ENCODE assay signal across 11 mouse cellular contexts in genomic region chr2:6869956-6870710, GRCm38 (mm10).
DNase-seq lines count a peak whose midpoint lies in the region; ATAC-seq and TF ChIP-seq lines count a peak whose summit lies in the region.
"Had no signal": no experiment of that assay in that cellular context is flagged by ENCODE, and none has a peak within 500 bp of the region (broad histone marks: within the 10 kb centered on the region; RNA-seq: fewer than 3 reads in every experiment).

No protein-coding gene starts in this region.

- H3K4me2 ChIP-seq in lung, postnatal 0 days (replicated peaks; ENCODE audit: low read depth, low read length): peak overlapping the region; percentile 12; the same call in 1 of the 2 replicates
- peak overlapping the region; percentile 85 for H3K4me2 ChIP-seq in hindbrain, embryonic 16.5 days (ENCODE audit: low read length)
- H3K4me2 ChIP-seq: liver, embryonic 11.5 days had no signal

- TF ChIP-seq CTCF in lung, postnatal 0 days (IDR thresholded peaks at IDR 0.05): no peak

- no peak overlapping the region for H3K4me3 ChIP-seq in lung, postnatal 0 days (ENCODE audit: low read depth, low read length)
- peak overlapping the region; percentile 94 for H3K4me3 ChIP-seq in hindbrain, embryonic 16.5 days (ENCODE audit: low read length)

- WGBS in lung, postnatal 0 days: 65% methylated on average over 9 of the region's 9 CpGs
- 25% methylated on average over 9 of the region's 9 CpGs for WGBS in hindbrain, embryonic 16.5 days

- no peak overlapping the region for H3K27ac ChIP-seq in lung, postnatal 0 days (ENCODE audit: low read length)
- peak overlapping the region; percentile 6; the same call in 1 of the 2 replicates for H3K27ac ChIP-seq in hindbrain, embryonic 16.5 days (ENCODE audit: low read depth, low read length)

- peak; percentile 28; the same call in 1 of the 2 replicates for TF ChIP-seq EP300 in lung, postnatal 0 days (IDR thresholded peaks at IDR 0.05)

- H3K9ac ChIP-seq in lung, postnatal 0 days (replicated peaks; ENCODE audit: low read depth): no peak overlapping the region
- peak overlapping the region; percentile 51; the same call in 1 of the 2 replicates for H3K9ac ChIP-seq in hindbrain, embryonic 16.5 days (ENCODE audit: low read depth, low read length)

- DNase-seq in cerebellum, adult 9-10 months: peak; percentile 38
- no peak for DNase-seq in cerebellum, postnatal 14 days
- DNase-seq in lung, postnatal 0 days (ENCODE audit: low spot score): peak; percentile 69
- DNase-seq in lung, adult 18-20 months: no peak
- peak; percentile 66 for DNase-seq in retina, embryonic 14.5 days (ENCODE audit: low spot score)
- no peak for DNase-seq in left cerebral cortex, adult 8-10 months (ENCODE audit: low spot score in 2 of 2)
- no peak for DNase-seq in right cerebral cortex, postnatal 10 days (ENCODE audit: low spot score in 2 of 2)
- DNase-seq: gastrocnemius, postnatal 36 days; kidney, postnatal 4 days had no signal

- no peaks in the 10 kb centered on the region for H3K4me1 ChIP-seq in lung, postnatal 0 days (ENCODE audit: insufficient read depth, low read depth, low read length)
- peaks cover 27% of the 10 kb centered on the region for H3K4me1 ChIP-seq in hindbrain, embryonic 16.5 days (ENCODE audit: control insufficient read depth, insufficient read depth, low read depth, low read length)

- no peaks in the 10 kb centered on the region for H3K27me3 ChIP-seq in lung, postnatal 0 days (replicated peaks; ENCODE audit: insufficient read depth, low read length)
- H3K27me3 ChIP-seq in hindbrain, embryonic 16.5 days (replicated peaks; ENCODE audit: control insufficient read depth, insufficient read depth, low read length): no peaks in the 10 kb centered on the region

- ATAC-seq in lung, postnatal 0 days: no peak
- ATAC-seq in hindbrain, embryonic 16.5 days: no peak

- no peaks in the 10 kb centered on the region for H3K36me3 ChIP-seq in lung, postnatal 0 days (ENCODE audit: insufficient read depth, low read length)
- no peaks in the 10 kb centered on the region for H3K36me3 ChIP-seq in hindbrain, embryonic 16.5 days (ENCODE audit: control insufficient read depth, insufficient read depth, low read length)

- H3K9me3 ChIP-seq in lung, postnatal 0 days (ENCODE audit: low read length): no peaks in the 10 kb centered on the region
- H3K9me3 ChIP-seq in hindbrain, embryonic 16.5 days (ENCODE audit: control insufficient read depth, low read length): no peaks in the 10 kb centered on the region

Comparison
In these comparisons a context has a peak if more than half of its experiments do, and no peak if none do; other contexts are left out.
1. DNase-seq: peak in cerebellum, adult 9-10 months (single experiment), lung, postnatal 0 days (single experiment) and retina, embryonic 14.5 days (single experiment); none in cerebellum, postnatal 14 days (0 of 2), lung, adult 18-20 months (0 of 2), left cerebral cortex, adult 8-10 months (0 of 2) and right cerebral cortex, postnatal 10 days (0 of 2).